Mouse (Mus musculus) mouse embryonic stem cell (cell line): ENCODE measurements around the gene Stpg4.

Experiments
- in situ Hi-C, 2 experiments: fragments of 300-500 bp; cut with MboI; formaldehyde crosslinking; loops; 1 replicate in 1 of 2; 3 replicates in 1 of 2; pipeline ENCODE4 v1.14.3; 2019 to 2020; ENCODE audit warnings: low sequenced_read_pairs in 2 of 2, low pct_unique_long_range_greater_than_20kb in 1 of 2, mixed read lengths in 1 of 2; ENCODE audit not compliant: unreplicated experiment in 1 of 2

Stpg4 gene

GRCm38 (mm10) chr17:87391242-87391641, 36.3 kb downstream of the Stpg4 start:
- in situ Hi-C loops, result no loop called here

GRCm38 (mm10) chr17:87387068-87387467, 40.5 kb downstream of the Stpg4 start:
- in situ Hi-C loops, result no loop called here

GRCm38 (mm10) chr17:87385835-87386234, 41.7 kb downstream of the Stpg4 start:
- in situ Hi-C loops, result no loop called here

DNA sequence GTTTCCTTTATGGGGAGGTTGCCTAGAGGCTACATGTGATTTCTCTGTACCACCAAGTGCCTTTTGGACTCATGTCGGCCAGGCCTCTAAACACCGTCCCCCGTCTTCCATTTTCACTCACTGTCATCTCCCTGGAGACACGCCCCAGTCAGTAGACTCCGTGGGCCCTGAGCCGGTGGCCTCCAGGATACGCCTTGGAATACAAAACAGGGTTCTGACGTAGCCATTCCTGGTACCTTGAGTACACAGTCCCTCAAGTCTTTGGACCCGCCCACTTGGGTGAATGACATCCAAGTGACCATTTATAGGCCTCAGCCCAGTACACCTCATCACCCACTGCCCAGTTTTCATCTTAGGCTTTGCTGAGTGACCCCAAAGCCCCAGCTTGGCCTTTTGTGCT, 46.9 kb downstream of the Stpg4 start:
- in situ Hi-C loops, result no loop called here

DNA sequence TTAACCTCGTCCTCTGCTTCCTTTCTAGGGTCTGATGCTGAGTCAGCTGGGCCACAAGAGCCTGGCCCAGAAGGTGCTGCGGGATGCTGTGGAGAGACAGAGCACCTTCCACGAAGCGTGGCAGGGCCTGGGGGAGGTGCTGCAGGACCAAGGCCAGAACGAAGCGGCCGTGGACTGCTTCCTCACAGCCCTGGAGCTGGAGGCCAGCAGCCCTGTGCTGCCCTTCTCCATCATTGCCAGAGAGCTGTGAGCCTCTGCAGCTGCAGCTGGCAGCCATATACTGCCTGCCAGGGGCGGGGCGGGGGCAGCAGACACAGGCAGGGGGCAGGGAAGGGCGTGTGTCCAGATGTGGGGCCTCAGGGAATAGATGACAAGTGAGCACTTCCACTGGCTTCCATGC, 47.7 kb downstream of the Stpg4 start:
- in situ Hi-C loops, result no loop called here

- in situ Hi-C loops, result no loop called here
These were observed 48.3 kb downstream of the Stpg4 start for GRCm38 (mm10) chr17:87379160-87379624.

DNA sequence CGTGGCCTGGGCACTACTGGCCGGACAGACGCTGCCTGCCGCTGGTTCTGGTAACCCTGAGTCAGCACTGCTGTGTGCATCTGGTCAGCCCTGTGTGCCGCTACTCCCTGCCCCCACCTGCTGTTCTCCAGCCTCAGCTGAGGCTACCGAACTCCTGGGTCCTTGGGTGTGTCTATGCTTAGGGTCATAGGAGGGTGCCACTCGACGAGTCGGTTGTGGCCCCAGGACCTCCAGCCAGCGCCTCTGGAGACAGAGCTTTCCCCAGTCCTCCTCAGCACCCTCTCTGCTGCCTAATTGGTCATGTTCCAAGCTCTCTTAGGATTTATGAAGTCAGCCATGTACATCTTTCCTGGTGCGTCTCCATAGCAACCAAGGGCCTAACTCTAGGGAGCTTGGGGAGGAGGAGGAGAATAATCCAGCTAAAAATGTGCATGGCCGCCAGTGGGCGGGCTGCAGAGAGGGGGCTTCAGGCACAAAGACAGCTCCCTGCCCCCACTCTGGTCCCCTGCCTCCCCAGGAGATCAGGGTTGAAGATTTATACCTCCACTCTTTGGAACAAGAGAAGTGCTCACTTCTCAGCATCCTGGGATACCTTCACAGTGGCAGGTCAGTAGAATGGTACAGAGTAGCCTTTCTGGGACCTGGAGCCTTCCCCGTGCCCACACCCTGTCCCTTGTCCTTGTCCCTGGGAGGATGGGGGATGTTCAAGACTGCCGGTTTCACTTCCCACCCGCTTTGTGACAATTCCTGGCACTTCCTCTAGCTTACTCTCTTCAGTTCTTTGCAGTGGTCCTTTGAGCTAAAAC, 49.0 kb downstream of the Stpg4 start:
- in situ Hi-C loops, result no loop called here

DNA sequence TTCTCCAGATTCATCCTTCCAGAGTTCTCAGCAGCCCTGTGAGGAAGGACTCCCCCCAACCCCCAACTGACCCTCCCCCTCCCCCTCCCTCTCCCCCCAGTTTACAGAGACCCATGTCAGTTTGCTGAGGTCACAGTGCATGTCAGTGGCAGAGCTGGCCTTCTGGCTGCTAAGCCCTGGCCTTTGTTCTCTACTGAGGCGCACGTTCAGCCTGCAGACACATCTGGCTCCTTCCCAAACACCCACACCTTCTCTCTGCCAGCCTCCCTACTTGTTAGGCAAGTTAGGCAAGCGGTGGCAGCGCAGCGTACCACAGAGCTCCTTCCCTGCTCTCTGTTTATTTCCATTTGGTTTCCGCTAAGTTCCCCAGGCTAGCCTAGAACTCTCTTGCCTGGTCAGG, 50.0 kb downstream of the Stpg4 start:
- in situ Hi-C loops, result no loop called here

- in situ Hi-C loops, result no loop called here
These were observed 50.6 kb downstream of the Stpg4 start for GRCm38 (mm10) chr17:87376831-87377471.

DNA sequence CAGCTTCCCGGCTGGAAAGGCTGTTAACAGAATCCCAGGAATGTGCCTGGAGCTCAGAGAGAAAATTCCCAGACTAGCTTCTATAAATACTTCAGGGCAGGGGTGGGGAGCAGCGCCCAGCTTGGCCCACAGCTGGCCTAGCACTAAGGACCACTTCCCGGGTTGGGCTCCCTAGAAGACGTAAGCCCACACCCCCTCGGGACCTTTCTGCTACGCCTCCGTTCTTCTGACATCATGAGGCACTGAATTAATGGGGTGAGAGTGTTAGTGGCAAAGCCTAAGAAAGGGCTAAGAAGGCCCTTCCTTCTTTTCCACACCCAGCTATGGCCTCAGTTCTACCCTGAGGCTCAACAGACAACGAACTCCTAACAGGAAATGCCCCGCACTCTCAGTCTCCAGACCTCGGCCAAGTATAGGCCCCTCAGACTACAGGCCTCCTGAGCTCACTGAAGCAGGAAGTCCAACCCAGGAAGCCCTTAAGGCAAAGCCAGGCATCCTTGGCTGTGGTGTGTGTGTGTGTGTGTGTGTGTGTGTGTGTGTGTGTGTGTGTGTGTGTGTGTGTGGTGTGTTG, 51.5 kb downstream of the Stpg4 start:
- in situ Hi-C loops, result no loop called here

DNA sequence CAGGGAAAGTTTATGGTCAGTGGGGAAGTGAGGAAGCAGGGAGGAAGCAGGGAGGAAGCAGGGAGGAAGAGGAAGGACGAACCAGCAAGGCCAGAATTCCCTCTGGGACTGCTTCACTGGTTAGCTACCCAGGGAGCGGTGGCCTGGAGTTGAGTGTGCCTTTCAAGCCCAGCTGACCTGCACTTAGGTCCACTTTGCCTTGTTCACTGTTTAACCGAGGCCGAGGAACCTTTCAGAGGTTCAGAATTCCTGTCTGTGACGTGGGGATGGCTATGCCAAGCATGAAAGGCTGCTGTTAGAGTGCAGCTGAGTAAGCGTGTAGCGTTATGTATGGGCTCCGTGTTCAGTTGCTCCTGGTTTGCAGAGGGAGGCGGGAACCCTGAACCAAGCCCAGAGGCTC, 54.2 kb downstream of the Stpg4 start:
- in situ Hi-C loops, result no loop called here

GRCm38 (mm10) chr17:87372189-87372588, 55.4 kb downstream of the Stpg4 start:
- in situ Hi-C loops, result no loop called here

GRCm38 (mm10) chr17:87369270-87369759, 58.2 kb downstream of the Stpg4 start:
- in situ Hi-C loops, result no loop called here

DNA sequence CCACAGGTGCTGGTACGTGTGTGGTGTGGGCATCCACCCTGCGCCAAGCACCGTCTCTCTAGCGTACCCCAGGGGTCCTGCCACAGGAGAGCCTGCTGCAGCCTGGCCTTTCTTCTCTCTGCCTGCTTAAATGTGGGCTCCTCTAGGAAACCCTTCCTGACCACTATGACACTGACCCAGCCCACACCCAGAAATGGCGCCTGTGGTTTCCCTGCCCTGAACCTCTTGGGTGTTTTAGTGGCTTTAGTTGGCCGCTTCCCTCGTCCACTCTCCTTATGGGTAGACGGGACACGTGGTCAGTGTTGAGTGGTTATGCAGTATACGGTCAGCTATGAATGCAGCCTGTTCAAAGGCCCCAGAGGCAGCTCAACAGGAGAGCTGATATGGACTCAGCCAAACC, 59.1 kb downstream of the Stpg4 start:
- in situ Hi-C loops, result no loop called here

GRCm38 (mm10) chr17:87367640-87368039, 59.9 kb downstream of the Stpg4 start:
- in situ Hi-C loops, result no loop called here

DNA sequence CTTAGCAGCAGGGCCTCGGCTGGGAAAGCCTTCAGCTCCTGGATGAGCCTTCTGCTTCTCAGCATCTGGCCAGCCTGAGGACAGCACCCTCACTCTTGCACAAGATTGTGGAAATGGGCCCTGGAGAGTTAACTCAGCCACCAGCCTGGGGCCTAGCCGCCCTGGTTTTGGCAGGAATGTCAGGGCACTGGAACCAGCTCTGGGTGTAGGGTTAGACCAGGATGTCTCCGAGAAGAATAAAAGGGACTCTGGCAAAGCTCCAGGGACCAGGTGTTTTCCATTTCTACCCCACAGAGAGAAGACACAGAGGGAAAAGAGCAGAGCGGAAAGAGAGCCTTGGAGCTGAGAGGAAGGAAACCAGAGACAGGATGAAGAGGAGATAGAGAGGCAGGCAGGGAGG, 60.3 kb downstream of the Stpg4 start:
- in situ Hi-C loops, result no loop called here

DNA sequence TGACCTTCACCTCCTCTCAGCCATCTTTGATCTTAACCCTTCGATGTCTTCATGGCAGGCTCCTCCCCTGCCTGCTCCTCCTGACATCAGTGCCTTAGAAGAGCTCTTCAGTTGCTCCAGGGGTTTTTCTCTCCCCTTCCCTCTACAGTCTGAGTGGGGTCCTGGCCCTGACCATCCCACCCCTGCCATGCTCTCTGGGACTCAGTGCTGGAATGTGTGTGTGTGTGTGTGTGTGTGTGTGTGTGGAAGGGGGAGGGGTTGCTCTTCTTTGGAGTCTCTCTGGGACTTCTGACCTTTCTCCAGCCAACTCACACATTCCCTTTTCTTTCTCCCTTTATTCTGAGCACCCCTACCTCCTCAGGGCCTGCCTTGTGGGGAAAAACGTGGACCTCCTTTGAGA, 61.0 kb downstream of the Stpg4 start:
- in situ Hi-C loops, result no loop called here

- in situ Hi-C loops, result no loop called here
These were observed 62.3 kb downstream of the Stpg4 start for GRCm38 (mm10) chr17:87365268-87365667.

- in situ Hi-C loops, result no loop called here
These were observed 63.4 kb downstream of the Stpg4 start for GRCm38 (mm10) chr17:87364108-87364507.

- in situ Hi-C loops, result no loop called here
These were observed 66.4 kb downstream of the Stpg4 start for GRCm38 (mm10) chr17:87361132-87361531.
